Mouse (Mus musculus): Measurements from ENCODE around the gene Nek1.

DNA sequence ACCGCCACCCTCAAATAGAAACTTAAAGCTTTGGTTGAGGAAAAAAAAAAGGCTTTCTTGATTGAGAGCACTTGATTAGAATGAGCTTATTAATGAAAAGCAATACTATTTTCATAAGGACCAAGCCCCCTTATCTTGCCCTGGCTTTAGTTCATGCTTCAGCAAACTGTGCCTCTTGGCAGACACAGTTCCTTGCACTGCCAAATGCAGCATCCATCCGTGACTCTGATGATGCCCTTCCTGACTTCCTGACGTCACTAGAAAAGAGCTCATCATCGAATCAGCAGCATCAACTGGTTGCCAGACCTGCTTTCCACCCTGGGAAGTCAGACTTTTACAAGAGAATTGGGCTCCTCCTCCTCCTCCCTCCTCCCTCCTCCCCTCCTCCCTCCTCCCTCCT lies 157.6 kb downstream of the Nek1 start:
- TF ChIP-seq CTCF (IDR thresholded peaks at IDR 0.05 in 2 of 3, conservative IDR thresholded peaks at IDR 0.05 in 1 of 3; ENCODE audit: control insufficient read depth in 1 of 3, insufficient read depth in 1 of 3, low read depth in 2 of 3, low read length in 3 of 3, poor library complexity in 1 of 3, severe bottlenecking in 1 of 3) (no peak), GATA1 (IDR thresholded peaks at IDR 0.05; ENCODE audit: low read depth, low read length) (no peak), KAT2A (conservative IDR thresholded peaks at IDR 0.05; ENCODE audit: low read depth, low read length) (no peak), RCOR1 (IDR thresholded peaks at IDR 0.05; ENCODE audit: low read depth, low read length) (no peak), POLR2A (IDR thresholded peaks at IDR 0.05; ENCODE audit: control insufficient read depth in 1 of 2, insufficient read depth in 1 of 2, low read depth in 1 of 2, low read length in 2 of 2, poor library complexity in 1 of 2) (no peak)

Measured in MEL (cell line).